Mouse (Mus musculus): ENCODE measurements around the gene Msh2.

DNA sequence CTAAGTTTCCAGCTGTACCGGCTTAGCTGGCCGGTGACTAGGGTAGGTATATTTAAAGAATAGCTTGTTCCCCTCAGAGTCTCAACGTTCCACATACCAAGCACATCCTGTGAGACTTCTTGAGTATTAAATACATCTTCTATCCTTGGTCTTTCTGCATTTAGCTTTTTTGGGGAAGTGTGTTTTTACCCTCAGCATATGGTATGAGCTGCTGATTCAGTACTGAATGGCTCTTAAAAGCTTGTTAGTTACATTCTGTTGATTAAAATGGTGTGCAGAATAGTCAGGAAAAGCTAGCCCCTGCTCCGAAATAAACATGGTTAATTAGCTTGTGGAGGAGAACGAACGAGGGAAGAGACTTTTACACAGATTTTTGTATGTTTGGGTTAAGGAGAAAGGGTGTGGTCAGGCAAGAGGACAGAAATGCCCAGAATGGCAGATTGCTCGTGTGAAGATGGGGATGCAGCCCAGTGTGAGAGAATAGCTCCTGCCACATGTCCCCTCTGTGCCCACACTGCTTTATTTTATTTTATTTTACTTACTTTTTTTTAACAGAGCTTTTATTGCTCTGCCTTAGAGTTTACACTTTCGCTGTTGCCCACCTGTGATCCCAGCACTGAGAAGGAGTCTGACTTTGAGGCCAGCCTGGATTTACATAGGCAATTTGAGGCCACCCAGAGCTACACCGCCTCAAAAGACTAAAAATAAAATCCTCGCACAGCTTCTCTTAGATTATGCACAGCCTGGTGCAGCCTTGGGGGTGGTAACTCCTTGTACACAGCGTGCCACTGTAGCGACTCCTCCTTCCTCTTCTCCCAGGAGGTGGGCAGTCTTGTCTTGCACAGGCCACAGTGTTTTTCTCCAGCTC lies 54.6 kb downstream of the Msh2 start:
- TF ChIP-seq CTCF (conservative IDR thresholded peaks at IDR 0.05; ENCODE audit: low read length) (no peak), POU5F1 (IDR thresholded peaks at IDR 0.05; ENCODE audit: borderline replicate concordance, low read length) (no peak), NANOG (IDR thresholded peaks at IDR 0.05; ENCODE audit: borderline replicate concordance, low read length) (no peak)

Measured in E14TG2a.4 (cell line).